Mouse (Mus musculus): ENCODE results near the gene Add2. TPM values are rescaled to one million over a fixed set of nuclear protein-coding genes. Genes with fewer than 3 reads are reported as not detected.

The Add2 gene
- total RNA-seq, 2 experiments from 2014 or later = 0.80 to 0.90 TPM

GRCm38 (mm10) chr6:86078361-86079010 is 50.0 kb downstream of the Add2 start:
- DNase-seq (ENCODE audit: low spot score in 2 of 2) = no peak

GRCm38 (mm10) chr6:86079323-86079722 is 50.8 kb downstream of the Add2 start:
- DNase-seq (ENCODE audit: low spot score in 2 of 2) = no peak

GRCm38 (mm10) chr6:86085518-86085917 is 57.0 kb downstream of the Add2 start:
- peak; percentile 63 to 67 for DNase-seq (ENCODE audit: low spot score in 2 of 2)

GRCm38 (mm10) chr6:86086851-86087571 is 58.5 kb downstream of the Add2 start:
- DNase-seq (ENCODE audit: low spot score in 2 of 2) = no peak

GRCm38 (mm10) chr6:86087813-86088212 is 59.3 kb downstream of the Add2 start:
- DNase-seq (ENCODE audit: low spot score in 2 of 2) = no peak

GRCm38 (mm10) chr6:86094202-86094838 is 65.8 kb downstream of the Add2 start:
- DNase-seq (ENCODE audit: low spot score in 2 of 2) = no peak

GRCm38 (mm10) chr6:86095518-86095917 is 67.0 kb downstream of the Add2 start:
- DNase-seq (ENCODE audit: low spot score in 2 of 2) = no peak

GRCm38 (mm10) chr6:86096733-86097132 is 68.3 kb downstream of the Add2 start:
- no peak for DNase-seq (ENCODE audit: low spot score in 2 of 2)

- DNase-seq (ENCODE audit: low spot score in 2 of 2) = no peak
These were observed 68.7 kb downstream of the Add2 start for GRCm38 (mm10) chr6:86097155-86097554.

GRCm38 (mm10) chr6:86099003-86099402 is 70.5 kb downstream of the Add2 start:
- DNase-seq (ENCODE audit: low spot score in 2 of 2) = no peak

- no peak for DNase-seq (ENCODE audit: low spot score in 2 of 2)
These were observed 73.0 kb downstream of the Add2 start for GRCm38 (mm10) chr6:86101451-86101850.

- DNase-seq (ENCODE audit: low spot score in 2 of 2) = no peak
These were observed 74.4 kb downstream of the Add2 start for GRCm38 (mm10) chr6:86102874-86103273.

- no peak for DNase-seq (ENCODE audit: low spot score in 2 of 2)
These were observed 75.1 kb downstream of the Add2 start for GRCm38 (mm10) chr6:86103614-86104013.

GRCm38 (mm10) chr6:86104719-86105118 is 76.2 kb downstream of the Add2 start:
- no peak for DNase-seq (ENCODE audit: low spot score in 2 of 2)

GRCm38 (mm10) chr6:86106045-86106444 is 77.6 kb downstream of the Add2 start:
- DNase-seq (ENCODE audit: low spot score in 2 of 2) = no peak

GRCm38 (mm10) chr6:86107101-86107500 is 78.6 kb downstream of the Add2 start:
- DNase-seq (ENCODE audit: low spot score in 2 of 2) = no peak

- DNase-seq (ENCODE audit: low spot score in 2 of 2) = no peak
These were observed 87.4 kb downstream of the Add2 start for GRCm38 (mm10) chr6:86115843-86116242.

GRCm38 (mm10) chr6:86123057-86123456 is 94.6 kb downstream of the Add2 start:
- no peak for DNase-seq (ENCODE audit: low spot score in 2 of 2)

GRCm38 (mm10) chr6:86125761-86126160 is 97.3 kb downstream of the Add2 start:
- DNase-seq (ENCODE audit: low spot score in 2 of 2) = no peak

GRCm38 (mm10) chr6:86126953-86127581 is 98.6 kb downstream of the Add2 start:
- DNase-seq (ENCODE audit: low spot score in 2 of 2) = peak; percentile 49 to 52

- DNase-seq (ENCODE audit: low spot score in 2 of 2) = peak in 1 of 2 experiments; percentile 13
These were observed 100.0 kb downstream of the Add2 start for GRCm38 (mm10) chr6:86128504-86128903.
